Mouse (Mus musculus) liver, embryonic 13.5 days (tissue): ENCODE data around the gene Clec2h. TPM values are rescaled to one million over a fixed set of nuclear protein-coding genes. Genes with fewer than 3 reads are reported as not detected.
"Not testable (repeated sequence)": the region's sequence is repeated elsewhere in the genome, so short reads cannot be mapped to it uniquely, and the experiment has no call there.

Source experiments
- ATAC-seq: fragments of 200-750 bp; cut with Nextera tagmentation; 2 replicates; pipeline ENCODE4 v1.8.0; 2017; ENCODE audit warnings: low read depth, mild to moderate bottlenecking, moderate number of reproducible peaks, moderate library complexity
- DNase-seq: peaks from one replicate; pipeline ENCODE4 v3.0.0; 2022
- H3K27ac ChIP-seq: fragments of 300-500 bp; sonication (generic); 2 replicates; pipeline ENCODE4 v1.5.1; 2015; ENCODE audit warnings: moderate library complexity, mild to moderate bottlenecking, inconsistent platforms
- H3K27me3 ChIP-seq: fragments of 300-500 bp; sonication (generic); 2 replicates; pipeline ENCODE4 v1.6.1; 2015; ENCODE audit warnings: mild to moderate bottlenecking, inconsistent platforms
- H3K36me3 ChIP-seq: fragments of 300-500 bp; sonication (generic); 2 replicates; pipeline ENCODE4 v1.6.1; 2015; ENCODE audit warnings: mild to moderate bottlenecking, inconsistent platforms
- H3K4me1 ChIP-seq: fragments of 300-500 bp; sonication (generic); replicated peaks from 2 replicates; pipeline ENCODE4 v1.6.1; 2015; ENCODE audit warnings: inconsistent platforms
- H3K4me2 ChIP-seq: fragments of 300-500 bp; sonication (generic); 2 replicates; pipeline ENCODE4 v1.6.1; 2015; ENCODE audit warnings: inconsistent platforms, mild to moderate bottlenecking, moderate library complexity
- H3K4me3 ChIP-seq: fragments of 300-500 bp; sonication (generic); replicated peaks from 2 replicates; pipeline ENCODE4 v1.5.1; 2015; ENCODE audit warnings: mild to moderate bottlenecking, inconsistent platforms
- H3K9ac ChIP-seq: fragments of 300-500 bp; sonication (generic); 2 replicates; pipeline ENCODE4 v1.6.1; 2015; ENCODE audit warnings: mild to moderate bottlenecking, inconsistent platforms
- H3K9me3 ChIP-seq: fragments of 300-500 bp; sonication (generic); replicated peaks from 2 replicates; pipeline ENCODE4 v1.6.1; 2016; ENCODE audit warnings: inconsistent platforms
- WGBS: fragments of 180-500 bp; shearing (Covaris S2); methylation state at CpG from one replicate; pipeline ENCODE4 v1.1.7; 2015; ENCODE audit not compliant: insufficient replicate concordance; 5-methylcytosine and 5-hydroxymethylcytosine counted together
- polyA plus RNA-seq: library from polyadenylated mRNA; unstranded; fragments of >200 nt; fragmentation: Nextera tagmentation; extraction: Ambion mirVana; gene quantifications from 2 replicates; pipeline ENCODE4 v1.2.1, GENCODE M21; 2015

The Clec2h gene
- polyA plus RNA-seq, 1 experiment from 2014 or later = not detected

DNA sequence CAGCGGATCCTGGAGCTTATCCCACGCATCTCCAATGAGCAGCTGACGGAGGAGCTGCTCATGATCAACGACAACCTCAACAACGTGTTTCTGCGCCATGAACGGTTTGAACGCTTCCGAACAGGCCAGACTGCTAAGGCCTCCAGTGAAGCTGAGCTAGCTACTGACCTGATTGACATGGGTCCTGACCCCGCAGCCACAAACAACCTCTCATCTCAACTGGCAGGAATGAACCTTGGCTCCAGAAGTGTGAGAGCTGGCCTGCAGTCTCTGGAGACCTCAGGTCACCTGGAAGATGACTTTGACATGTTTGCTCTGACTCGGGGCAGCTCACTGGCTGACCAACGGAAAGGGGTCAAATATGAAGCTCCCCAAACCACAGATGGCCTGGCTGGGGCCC is 16.5 kb upstream of the Clec2h start:
- not testable (repeated sequence) for H3K27ac ChIP-seq, H3K36me3 ChIP-seq, H3K4me3 ChIP-seq, H3K27me3 ChIP-seq, H3K4me1 ChIP-seq, DNase-seq, H3K9me3 ChIP-seq, H3K4me2 ChIP-seq, H3K9ac ChIP-seq
- 72% methylated on average over 12 of the region's 12 CpGs for WGBS
- ATAC-seq = peak; percentile 56

DNA sequence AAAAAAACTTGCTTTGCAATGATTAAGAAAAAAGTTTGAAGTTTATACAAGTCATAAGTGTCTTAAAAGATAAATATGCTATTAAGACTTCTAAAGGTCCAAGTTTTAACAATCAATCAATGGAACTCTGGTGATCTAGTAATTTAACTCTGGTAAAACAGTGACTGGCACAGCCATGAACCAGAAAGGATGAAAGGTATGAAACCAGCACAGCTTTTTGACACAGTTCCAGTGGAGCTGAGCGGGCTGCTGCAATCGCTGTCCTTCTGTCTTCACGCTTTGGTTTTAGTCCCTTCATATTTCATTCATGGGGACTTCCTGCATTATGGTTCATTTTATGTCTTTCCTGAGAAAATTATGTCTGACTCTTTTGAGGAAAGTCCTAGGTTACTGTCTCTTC is 12.5 kb upstream of the Clec2h start:
- no peaks in the 10 kb centered on the region for H3K9me3 ChIP-seq

DNA sequence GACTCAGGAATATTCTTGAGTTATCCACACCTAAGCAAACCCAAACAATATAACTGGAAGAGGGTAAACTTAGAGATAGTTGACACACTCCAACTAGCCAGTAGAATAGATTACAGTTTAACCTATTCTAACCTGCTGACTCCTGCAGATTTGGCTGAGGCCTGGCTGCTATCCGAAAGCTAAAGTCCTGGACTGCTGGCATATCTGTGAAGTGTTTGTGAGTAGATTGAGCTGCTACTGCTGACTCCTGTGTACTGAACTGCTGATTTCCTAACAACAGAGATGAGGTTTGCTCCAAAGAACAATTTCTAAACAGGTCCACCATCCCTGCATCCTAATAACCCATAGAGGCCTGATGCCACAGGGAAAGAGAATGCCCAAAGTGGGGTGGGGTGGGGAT is 12.0 kb upstream of the Clec2h start:
- Histone ChIP-seq H3K4me1 (peaks cover 9% of the 10 kb centered on the region; the same call in 1 of the 2 replicates), H3K27me3 (no peaks in the 10 kb centered on the region), H3K9me3 (no peaks in the 10 kb centered on the region), H3K36me3 (no peaks in the 10 kb centered on the region), H3K9ac (no peak overlapping the region), H3K4me3 (no peak overlapping the region), H3K27ac (no peak overlapping the region), H3K4me2 (no peak overlapping the region)
- DNase-seq (no peak), ATAC-seq (no peak)
- WGBS = 52% methylated on average over 1 of the region's 1 CpGs

More for the DNA sequence above, 12.5 kb upstream of the Clec2h start:
- Histone ChIP-seq H3K27ac (no peak overlapping the region), H3K9ac (no peak overlapping the region), H3K4me3 (no peak overlapping the region), H3K4me2 (no peak overlapping the region), H3K36me3 (no peaks in the 10 kb centered on the region), H3K4me1 (peaks cover 9% of the 10 kb centered on the region; the same call in 1 of the 2 replicates), H3K27me3 (no peaks in the 10 kb centered on the region)
- ATAC-seq = no peak
- no peak for DNase-seq
- 71% methylated on average over 3 of the region's 3 CpGs for WGBS

DNA sequence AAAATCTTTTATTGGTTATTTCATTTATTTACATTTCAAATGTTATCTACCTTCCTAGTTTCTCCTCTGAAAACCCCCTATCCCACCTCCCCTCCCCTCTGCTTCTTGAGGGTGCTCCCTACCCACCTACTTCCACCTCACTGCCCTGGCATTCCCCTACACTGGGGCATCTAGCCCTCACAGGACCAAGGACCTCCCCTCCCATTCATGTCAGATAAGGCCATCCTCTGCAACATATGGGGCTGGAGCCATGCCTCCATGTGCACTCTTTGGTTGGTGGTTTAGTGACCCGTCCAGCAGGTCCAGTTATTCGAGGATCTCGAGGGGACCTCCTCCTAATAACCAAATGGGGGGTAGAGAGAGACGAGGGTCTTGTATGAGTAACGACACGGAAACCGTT is 11.4 kb upstream of the Clec2h start:
- not testable (repeated sequence) for H3K4me1 ChIP-seq, H3K9ac ChIP-seq, H3K27me3 ChIP-seq, H3K9me3 ChIP-seq, H3K4me2 ChIP-seq, DNase-seq, ATAC-seq, H3K4me3 ChIP-seq, H3K36me3 ChIP-seq, H3K27ac ChIP-seq
- 72% methylated on average over 7 of the region's 7 CpGs for WGBS

DNA sequence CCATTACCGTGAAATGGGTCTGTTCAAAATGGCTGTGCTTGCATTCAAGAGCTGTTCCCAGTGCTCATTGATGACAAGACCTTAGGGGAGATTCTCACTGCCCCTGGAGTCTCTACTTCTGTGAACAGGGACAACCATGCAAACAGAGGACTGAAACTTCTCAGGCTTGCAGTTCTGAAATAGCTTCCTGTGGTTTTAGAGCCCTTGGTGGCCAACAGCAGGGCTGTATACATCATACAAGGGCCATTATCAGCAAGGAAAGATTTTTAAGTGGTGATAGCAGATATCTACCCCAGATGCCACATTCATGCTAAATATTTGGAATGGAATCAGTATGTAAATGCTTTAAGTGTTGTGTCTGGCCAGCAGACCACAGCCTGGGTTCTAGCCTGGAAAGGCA is 9.2 kb upstream of the Clec2h start:
- DNase-seq (no peak), ATAC-seq (peak; percentile 26; the same call in 1 of the 2 replicates)
- H3K27ac ChIP-seq = no peak overlapping the region
- no peaks in the 10 kb centered on the region for H3K27me3 ChIP-seq
- no peak overlapping the region for H3K9ac ChIP-seq
- H3K4me2 ChIP-seq = no peak overlapping the region
- H3K4me3 ChIP-seq = no peak overlapping the region
- no peaks in the 10 kb centered on the region for H3K9me3 ChIP-seq
- WGBS = 82% methylated on average over 1 of the region's 1 CpGs
- H3K4me1 ChIP-seq = peaks cover 9% of the 10 kb centered on the region; the same call in 1 of the 2 replicates
- H3K36me3 ChIP-seq = no peaks in the 10 kb centered on the region

DNA sequence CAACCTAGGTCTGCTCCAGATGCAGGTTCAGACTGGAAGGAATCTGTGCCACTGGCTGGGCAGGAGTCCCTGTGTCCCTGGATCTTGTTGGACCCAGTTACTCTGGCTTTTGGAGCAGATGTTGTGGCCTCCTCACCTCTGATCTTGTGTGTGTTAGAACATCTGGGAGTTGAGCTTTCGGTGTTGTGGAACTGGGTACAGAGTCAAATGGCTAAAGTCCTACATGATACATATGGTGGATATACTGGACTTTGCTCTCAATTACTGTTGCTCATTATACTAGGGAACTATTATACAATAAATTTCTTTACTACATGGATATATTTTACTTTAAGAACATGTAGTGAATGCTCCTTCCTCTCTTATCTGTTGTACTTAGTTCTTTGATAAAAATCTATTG is 936 bp upstream of the Clec2h start:
- 70% methylated on average over 1 of the region's 1 CpGs for WGBS
- no peak overlapping the region for H3K4me3 ChIP-seq

DNA sequence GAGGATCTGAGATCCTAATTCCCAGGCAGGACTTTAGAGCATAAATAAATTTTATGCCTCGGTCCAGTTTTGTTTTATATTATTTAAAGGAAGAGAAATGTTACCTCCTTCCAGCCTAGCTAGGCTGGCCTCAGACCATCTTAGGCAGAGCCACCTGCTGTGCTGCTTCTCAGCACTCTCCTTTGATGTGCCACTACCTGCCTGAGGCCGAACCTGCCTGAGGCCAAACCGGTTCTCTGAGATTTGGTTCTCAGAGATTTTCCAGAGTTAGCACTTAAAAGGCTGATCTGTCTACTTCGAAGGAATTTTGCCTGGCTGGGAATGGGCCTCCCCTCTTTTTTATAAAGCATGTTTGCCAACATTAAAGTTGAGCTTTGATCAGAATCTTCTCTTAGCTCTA is 7.8 kb downstream of the Clec2h start:
- DNase-seq (no peak), ATAC-seq (no peak)
- no peak overlapping the region for H3K4me3 ChIP-seq
- H3K4me2 ChIP-seq = no peak overlapping the region
- H3K36me3 ChIP-seq = no peaks in the 10 kb centered on the region
- H3K4me1 ChIP-seq = no peaks in the 10 kb centered on the region
- no peaks in the 10 kb centered on the region for H3K27me3 ChIP-seq
- 45% methylated on average over 4 of the region's 4 CpGs for WGBS
- H3K9ac ChIP-seq = no peak overlapping the region
- H3K27ac ChIP-seq = no peak overlapping the region
- no peaks in the 10 kb centered on the region for H3K9me3 ChIP-seq

More for the DNA sequence above, 936 bp upstream of the Clec2h start:
- Histone ChIP-seq H3K36me3 (no peaks in the 10 kb centered on the region), H3K4me1 (no peaks in the 10 kb centered on the region), H3K27ac (no peak overlapping the region), H3K9me3 (no peaks in the 10 kb centered on the region), H3K9ac (no peak overlapping the region), H3K4me2 (no peak overlapping the region), H3K27me3 (no peaks in the 10 kb centered on the region)
- ATAC-seq = no peak
- no peak for DNase-seq

DNA sequence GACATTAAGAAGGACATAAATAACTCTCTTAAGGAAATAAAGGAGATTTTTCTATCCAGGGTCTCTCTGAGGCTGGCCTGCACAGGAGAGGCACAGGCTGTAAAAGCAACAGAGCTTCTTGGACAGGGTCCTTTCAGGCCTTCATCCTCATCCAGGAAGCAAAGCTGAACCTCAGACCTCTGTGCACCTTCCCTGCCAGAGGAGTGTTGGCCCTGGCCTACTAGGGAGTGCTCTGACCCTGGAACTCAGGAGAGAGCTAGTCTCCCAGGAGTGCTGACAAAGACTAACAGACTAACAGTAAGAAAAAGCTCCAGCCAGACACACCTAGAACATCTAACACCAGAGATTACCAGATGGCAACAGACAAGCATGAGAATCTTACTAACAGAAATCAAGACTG is 17.4 kb downstream of the Clec2h start:
- H3K9ac ChIP-seq = no peak overlapping the region
- no peak overlapping the region for H3K27ac ChIP-seq
- no peaks in the 10 kb centered on the region for H3K27me3 ChIP-seq
- ATAC-seq = no peak
- DNase-seq = no peak
- no peak overlapping the region for H3K4me3 ChIP-seq
- H3K4me2 ChIP-seq = no peak overlapping the region
- no peaks in the 10 kb centered on the region for H3K9me3 ChIP-seq
- no peaks in the 10 kb centered on the region for H3K4me1 ChIP-seq
- no peaks in the 10 kb centered on the region for H3K36me3 ChIP-seq

DNA sequence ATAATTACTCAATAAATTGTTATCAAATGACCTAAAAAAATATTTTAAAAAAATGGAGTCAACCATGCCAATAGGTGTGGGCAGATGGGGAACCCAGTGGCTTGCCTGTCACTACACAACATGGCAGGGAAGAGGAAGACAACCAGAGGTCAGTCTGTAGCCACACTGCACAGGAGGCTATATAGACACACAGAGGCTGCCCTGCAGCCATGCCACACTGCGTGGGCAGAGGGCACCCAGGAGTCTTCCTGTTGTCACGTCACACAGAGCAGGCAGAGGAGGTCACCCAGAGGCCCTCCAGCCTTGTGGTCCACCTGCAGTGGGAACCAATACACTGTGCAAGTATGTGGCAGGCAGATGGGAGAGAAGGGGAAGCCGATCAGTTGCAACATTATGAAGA is 39.5 kb downstream of the Clec2h start:
- WGBS = 54% methylated on average over 3 of the region's 3 CpGs
- ATAC-seq (no peak), DNase-seq (no peak)
- Histone ChIP-seq H3K27me3 (no peaks in the 10 kb centered on the region), H3K27ac (no peak overlapping the region), H3K4me1 (no peaks in the 10 kb centered on the region), H3K9ac (no peak overlapping the region), H3K36me3 (no peaks in the 10 kb centered on the region), H3K4me2 (no peak overlapping the region), H3K4me3 (no peak overlapping the region), H3K9me3 (no peaks in the 10 kb centered on the region)

DNA sequence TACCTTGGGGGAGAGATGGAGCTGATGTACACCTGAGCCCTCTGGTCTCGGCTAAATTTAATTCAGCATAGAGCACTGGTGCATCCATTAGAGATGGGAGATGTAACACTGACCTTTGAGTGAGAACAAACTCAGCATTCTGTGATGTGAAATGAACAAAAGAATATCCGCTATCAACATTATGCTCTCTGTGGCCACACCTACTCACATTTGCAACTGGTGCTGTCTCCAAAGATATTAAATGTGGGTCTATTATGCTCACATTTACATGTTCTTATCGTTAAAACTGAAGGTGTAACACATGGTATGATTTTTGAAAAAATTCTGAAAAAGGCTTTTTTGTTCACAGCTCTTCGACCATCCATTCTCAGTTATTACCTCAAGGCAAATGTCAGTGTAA is 60.8 kb downstream of the Clec2h start, which contains the start of gene Klrb1:
TSS of gene Klrb1 (minus strand) at position 101 of the 400 bp plus-strand sequence.
- no peak within 1 kb of the TSS for H3K4me2 ChIP-seq
- no peaks in the 10 kb centered on the region for H3K4me1 ChIP-seq
- H3K27me3 ChIP-seq = no peaks in the 10 kb centered on the region
- H3K36me3 ChIP-seq = no peaks in the 10 kb centered on the region
- H3K27ac ChIP-seq = no peak within 1 kb of the TSS
- H3K9ac ChIP-seq = no peak within 1 kb of the TSS
- no peak within 1 kb of the TSS for H3K4me3 ChIP-seq
- H3K9me3 ChIP-seq = no peaks in the 10 kb centered on the region
- ATAC-seq (no peak), DNase-seq (no peak)
- WGBS = 69% methylated on average over 4 of the region's 4 CpGs
